Mouse (Mus musculus): ENCODE measurements around the gene Ift80.
"Not testable (repeated sequence)": the region's sequence is repeated elsewhere in the genome, so short reads cannot be mapped to it uniquely, and the experiment has no call there.

Ift80 gene

GRCm38 (mm10) chr3:68935498-68935897 is 68.9 kb downstream of the Ift80 start:
- DNase-seq (ENCODE audit: low spot score) = peak; percentile 26

GRCm38 (mm10) chr3:68934259-68934658 is 70.1 kb downstream of the Ift80 start:
- DNase-seq (ENCODE audit: low spot score) = no peak

GRCm38 (mm10) chr3:68928619-68929018 is 75.8 kb downstream of the Ift80 start:
- peak; percentile 7 for DNase-seq (ENCODE audit: low spot score)

- no peak for DNase-seq (ENCODE audit: low spot score)
Observed at GRCm38 (mm10) chr3:68907509-68907908, 96.9 kb downstream of the Ift80 start.

GRCm38 (mm10) chr3:68904902-68905778 is 99.2 kb downstream of the Ift80 start:
- no peak for DNase-seq (ENCODE audit: low spot score)

- DNase-seq (ENCODE audit: low spot score) = not testable (repeated sequence)
Observed at GRCm38 (mm10) chr3:68902636-68903035, 101.7 kb downstream of the Ift80 start.

GRCm38 (mm10) chr3:68897154-68897553 is 107.2 kb downstream of the Ift80 start:
- DNase-seq (ENCODE audit: low spot score) = no peak

GRCm38 (mm10) chr3:68895426-68895825 is 108.9 kb downstream of the Ift80 start:
- no peak for DNase-seq (ENCODE audit: low spot score)

GRCm38 (mm10) chr3:68886845-68887244 is 117.5 kb downstream of the Ift80 start:
- DNase-seq (ENCODE audit: low spot score) = no peak

GRCm38 (mm10) chr3:68874079-68874478 is 130.3 kb downstream of the Ift80 start:
- DNase-seq (ENCODE audit: low spot score) = no peak

GRCm38 (mm10) chr3:68870568-68870950 is 133.8 kb downstream of the Ift80 start:
- peak; percentile 24 for DNase-seq (ENCODE audit: low spot score)

GRCm38 (mm10) chr3:68869691-68870567 is 134.4 kb downstream of the Ift80 start:
- peak; percentile 61 for DNase-seq (ENCODE audit: low spot score)

GRCm38 (mm10) chr3:68869211-68869690 is 135.1 kb downstream of the Ift80 start, which contains the start of gene 1110032F04Rik:
1110032F04Rik (plus strand) TSS chr3:68869586.
- DNase-seq (ENCODE audit: low spot score) = peak; percentile 76

- DNase-seq (ENCODE audit: low spot score) = no peak
Observed at GRCm38 (mm10) chr3:68852414-68852813, 152.0 kb downstream of the Ift80 start.

- no peak for DNase-seq (ENCODE audit: low spot score)
Observed at GRCm38 (mm10) chr3:68848323-68848722, 156.0 kb downstream of the Ift80 start.

GRCm38 (mm10) chr3:68844025-68844424 is 160.3 kb downstream of the Ift80 start:
- no peak for DNase-seq (ENCODE audit: low spot score)

All from embryo, embryonic 10.5 days (tissue).